Mouse (Mus musculus): ENCODE results near the gene Olfr720.

The Olfr720 gene

DNA sequence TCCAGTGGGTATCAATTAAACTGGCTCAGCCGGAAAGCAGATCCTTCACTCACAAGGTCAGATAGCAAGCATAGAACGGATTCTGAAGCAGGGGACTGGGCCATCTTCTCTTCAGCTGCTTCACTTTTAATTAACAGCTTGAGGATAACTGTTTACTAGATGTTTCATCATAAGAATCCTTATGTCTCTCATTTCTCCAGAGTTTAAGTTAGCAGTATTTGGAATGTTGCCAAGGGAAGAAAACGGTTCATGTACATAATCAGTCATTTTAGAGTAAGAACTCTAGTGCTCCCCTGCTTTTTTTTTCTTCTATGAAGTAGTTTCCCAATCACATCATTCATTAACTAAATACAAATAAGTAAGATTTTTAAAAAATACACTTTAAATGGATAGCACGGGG, at the start of gene Olfr720:
Gene Olfr720 (minus strand): TSS at position 101 of the 400 bp plus-strand sequence.
- no peak for DNase-seq (ENCODE audit: low spot score)
